Mouse (Mus musculus): ENCODE measurements around the gene Tgfbr2.

- TF ChIP-seq POLR2A (IDR thresholded peaks at IDR 0.05; ENCODE audit: low read depth, low read length) (no peak), CTCF (IDR thresholded peaks at IDR 0.05; ENCODE audit: extremely low read depth, insufficient read length, insufficient replicate concordance, low read depth, low read length) (no peak)
Measured at GRCm38 (mm10) chr9:116076163-116076562, 99.0 kb downstream of the Tgfbr2 start.

All from small intestine, adult 2 months (tissue).